ENCODE assay signal across 8 mouse cellular contexts in the genomic region with DNA sequence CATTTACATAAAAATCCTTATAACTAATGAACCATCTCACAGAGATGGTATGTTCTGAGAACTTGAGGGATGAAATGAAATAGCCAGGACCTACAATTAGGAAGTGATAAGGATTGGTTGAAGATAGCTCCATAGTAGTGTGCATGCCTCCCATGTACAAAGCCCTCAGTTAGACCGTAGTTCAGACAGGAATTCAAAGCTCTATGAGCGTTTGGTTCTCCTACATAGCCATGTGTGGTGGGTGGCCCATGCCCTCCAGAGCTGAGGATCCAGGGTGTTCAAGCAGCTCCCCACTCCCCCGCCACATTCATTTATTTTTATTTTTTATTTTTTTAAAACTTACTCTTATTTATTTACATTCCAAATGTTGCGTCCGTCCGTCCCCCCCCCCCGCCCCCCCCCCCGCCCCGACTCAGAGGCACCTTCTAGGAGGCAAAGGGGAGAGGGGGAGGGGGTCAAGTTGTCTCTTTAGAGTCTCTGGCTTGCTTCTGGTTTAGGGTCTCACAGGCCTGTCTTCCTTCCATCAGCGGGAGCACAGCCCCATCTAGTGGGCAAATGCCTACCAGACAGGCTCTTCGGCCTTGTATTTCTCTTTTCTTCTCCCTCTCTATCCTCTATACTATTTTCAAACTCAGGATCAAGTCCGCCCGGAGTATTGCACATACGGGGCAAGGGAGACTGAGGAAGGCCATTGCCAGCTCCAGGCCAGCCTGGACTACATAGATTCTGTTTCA. TPM values are rescaled to one million over a fixed set of nuclear protein-coding genes. Genes with fewer than 3 reads are reported as not detected.
DNase-seq lines count a peak whose midpoint lies in the region; ATAC-seq and TF ChIP-seq lines count a peak whose summit lies in the region.

No protein-coding gene starts in this region.

- H3K4me1 ChIP-seq in intestine, postnatal 0 days (replicated peaks; ENCODE audit: control insufficient read depth, insufficient read depth, low read length) = no peaks in the 10 kb centered on the region
- no peaks in the 10 kb centered on the region for H3K4me1 ChIP-seq in midbrain, embryonic 12.5 days

- H3K9ac ChIP-seq in intestine, postnatal 0 days (ENCODE audit: low read depth, low read length) = no peak overlapping the region
- no peak overlapping the region for H3K9ac ChIP-seq in midbrain, embryonic 12.5 days (replicated peaks)

- H3K27ac ChIP-seq in intestine, postnatal 0 days (ENCODE audit: low read depth, low read length) = no peak overlapping the region
- H3K27ac ChIP-seq in midbrain, embryonic 12.5 days (replicated peaks) = no peak overlapping the region

- ATAC-seq in intestine, postnatal 0 days = no peak
- peak; percentile 83 for ATAC-seq in midbrain, embryonic 12.5 days (ENCODE audit: low FRiP score, low read depth)

- no peaks in the 10 kb centered on the region for H3K27me3 ChIP-seq in intestine, postnatal 0 days (replicated peaks; ENCODE audit: control insufficient read depth, insufficient read depth, low read length)
- no peaks in the 10 kb centered on the region for H3K27me3 ChIP-seq in midbrain, embryonic 12.5 days

- peak; percentile 46 to 73 for DNase-seq in spleen, adult 18-20 months
- DNase-seq in spleen, adult 12 weeks (ENCODE audit: low spot score) = no peak
- peak; percentile 84 to 88 for DNase-seq in cerebellum, postnatal 14 days
- peak; percentile 62 for DNase-seq in gastrocnemius, postnatal 10 days
- DNase-seq in left cerebral cortex, postnatal 36 days (ENCODE audit: low spot score in 2 of 2) = peak; percentile 49 to 54
- peak; percentile 41 to 76 for DNase-seq in spleen, postnatal 10 days (ENCODE audit: low spot score in 2 of 2)

- no peaks in the 10 kb centered on the region for H3K9me3 ChIP-seq in intestine, postnatal 0 days (ENCODE audit: control insufficient read depth)
- H3K9me3 ChIP-seq in midbrain, embryonic 12.5 days = no peaks in the 10 kb centered on the region

- TF ChIP-seq CTCF in intestine, postnatal 0 days (IDR thresholded peaks at IDR 0.05; ENCODE audit: low read depth) = peak; percentile 85

- no peak overlapping the region for H3K4me3 ChIP-seq in intestine, postnatal 0 days (ENCODE audit: low read depth, low read length)
- H3K4me3 ChIP-seq in midbrain, embryonic 12.5 days = no peak overlapping the region

- intact Hi-C loops in left cerebral cortex, postnatal 36 days (cut with DNase I) = loop anchor here (2.0 to 10.0 kb wide), 6 partner anchors 102 to 1598 kb away; no protein-coding TSS in a partner anchor

- no peak overlapping the region for H3K4me2 ChIP-seq in intestine, postnatal 0 days (replicated peaks; ENCODE audit: low read depth)
- no peak overlapping the region for H3K4me2 ChIP-seq in midbrain, embryonic 12.5 days (replicated peaks)

- no peaks in the 10 kb centered on the region for H3K36me3 ChIP-seq in intestine, postnatal 0 days (ENCODE audit: control insufficient read depth, insufficient read depth)
- H3K36me3 ChIP-seq in midbrain, embryonic 12.5 days = no peaks in the 10 kb centered on the region

- 23% methylated on average over 12 of the region's 14 CpGs for WGBS in intestine, postnatal 0 days
- WGBS in midbrain, embryonic 12.5 days = 26% methylated on average over 11 of the region's 14 CpGs

RNA-seq across cellular contexts. Expression of a gene that starts 28.7 kb away (rescaled TPM):
- total RNA-seq in gastrocnemius, postnatal 10 days (2021) = not detected
- not detected in 2 replicates for polyA plus RNA-seq in intestine, postnatal 0 days (2015; fragmentation: Nextera tagmentation; extraction: Ambion mirVana)
- not detected for total RNA-seq in left cerebral cortex, postnatal 36 days (2021)
- polyA plus RNA-seq in midbrain, embryonic 12.5 days (2016; fragmentation: Nextera tagmentation; extraction: Ambion mirVana) = not detected in 2 replicates

RNA-seq across cellular contexts. Expression of a gene that starts 44.1 kb away (rescaled TPM):
- 10 to 100 TPM in 1 of 2 experiments, 1 to 10 TPM in 1; 9.3 to 15.8 TPM for total RNA-seq in gastrocnemius, postnatal 10 days (2021)
- 0.51 and 0.63 TPM in 2 replicates for polyA plus RNA-seq in intestine, postnatal 0 days (2015; fragmentation: Nextera tagmentation; extraction: Ambion mirVana)
- total RNA-seq in left cerebral cortex, postnatal 36 days (2021) = 1 to 10 TPM; 1.7 to 4.5 TPM
- 0.05 and 0.08 TPM in 2 replicates for polyA plus RNA-seq in midbrain, embryonic 12.5 days (2016; fragmentation: Nextera tagmentation; extraction: Ambion mirVana)
